Mouse (Mus musculus): ENCODE results near the gene Ppp4c.

Gene Ppp4c

DNA sequence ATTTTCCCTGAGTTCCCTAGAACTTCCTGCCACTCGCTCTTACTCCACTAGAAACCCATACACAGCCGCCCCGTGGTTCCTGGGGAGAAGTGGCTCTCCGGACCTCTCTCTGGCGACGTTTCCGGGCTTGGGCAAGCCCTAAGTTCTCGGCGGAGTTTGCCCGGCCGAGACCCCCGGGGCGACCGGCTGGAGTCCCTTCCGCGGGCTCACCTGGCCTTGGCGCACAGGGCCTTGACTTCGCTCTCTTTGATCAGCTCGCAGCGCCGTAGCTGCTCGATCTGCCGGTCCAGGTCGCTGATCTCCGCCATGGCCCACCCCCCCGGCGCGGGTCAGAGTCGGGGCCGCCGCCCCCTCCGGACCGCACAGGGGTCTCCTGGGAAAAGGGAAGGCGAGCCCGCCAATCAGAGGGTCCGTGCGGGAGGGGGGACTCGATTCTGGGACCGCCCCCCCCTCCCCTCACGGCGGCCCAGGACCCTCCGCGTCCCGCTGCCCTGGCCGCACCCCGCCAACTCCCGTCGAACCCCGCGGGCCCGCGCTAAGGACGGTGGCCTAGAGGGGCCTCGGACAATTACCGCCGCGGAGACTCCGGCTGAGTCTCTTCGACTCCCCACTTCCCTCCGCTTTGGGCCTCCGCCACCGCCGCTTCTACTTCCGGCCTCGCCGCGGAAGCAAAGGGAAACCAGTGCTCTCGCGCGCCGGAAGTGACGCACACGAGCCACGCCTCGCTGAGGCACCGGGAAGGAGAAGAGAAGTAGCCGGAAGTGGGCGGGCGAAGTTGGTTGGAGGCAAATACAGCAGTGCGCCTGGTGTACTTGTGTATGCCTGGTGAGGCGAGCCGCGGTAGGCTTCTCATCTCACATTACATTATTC is at the start of gene Ppp4c:
Ppp4c (minus strand) TSS at position 646 of the 870 bp plus-strand sequence.
- DNase-seq = peak; percentile 98 to 99

DNA sequence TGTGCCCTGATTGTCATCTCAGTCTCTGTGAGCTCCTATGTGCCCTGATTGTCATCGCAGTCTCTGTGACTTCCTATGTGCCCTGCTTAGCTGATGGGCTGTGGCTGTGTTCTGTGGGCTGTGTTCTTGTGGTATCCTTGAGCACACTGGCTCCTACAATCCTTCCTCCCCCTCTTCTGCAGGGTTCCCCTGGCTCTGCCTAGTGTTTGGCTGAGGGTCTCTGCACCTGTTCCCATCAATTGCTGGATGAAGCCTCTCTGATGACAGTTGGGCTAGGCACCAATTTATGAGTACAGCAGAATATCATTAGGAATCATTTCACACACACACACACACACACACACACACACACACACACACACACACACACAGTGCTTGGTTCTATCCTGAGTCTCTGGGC is 41.0 kb upstream of the Ppp4c start:
- DNase-seq = no peak

DNA sequence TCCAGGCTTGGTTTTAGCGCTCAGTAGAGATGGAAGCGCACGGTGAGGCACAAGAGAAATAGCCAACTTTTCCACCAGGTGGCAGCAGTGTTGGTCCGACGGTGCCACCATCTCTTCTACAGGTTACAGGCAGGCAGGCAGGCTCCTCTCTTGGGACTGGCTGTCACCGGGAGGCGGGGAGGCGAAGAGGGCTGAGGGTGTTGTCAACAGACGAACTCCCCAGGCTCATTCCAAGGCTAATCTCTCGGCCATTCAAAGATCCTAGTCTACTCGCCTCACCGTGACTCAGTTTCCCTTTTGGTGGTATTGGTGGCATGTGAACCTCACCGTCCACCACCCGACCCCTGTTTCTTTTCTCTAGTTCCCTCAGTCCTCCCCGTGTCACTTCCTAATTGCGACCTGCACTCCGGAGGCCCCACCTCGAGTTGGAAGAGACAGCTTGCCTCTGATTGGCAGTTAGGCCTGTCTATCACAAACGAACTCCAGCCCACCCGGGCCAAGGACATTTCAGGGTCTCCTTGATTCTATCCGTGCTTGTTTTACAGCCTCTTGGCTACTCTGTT is 39.8 kb upstream of the Ppp4c start:
- peak; percentile 87 to 92 for DNase-seq

DNA sequence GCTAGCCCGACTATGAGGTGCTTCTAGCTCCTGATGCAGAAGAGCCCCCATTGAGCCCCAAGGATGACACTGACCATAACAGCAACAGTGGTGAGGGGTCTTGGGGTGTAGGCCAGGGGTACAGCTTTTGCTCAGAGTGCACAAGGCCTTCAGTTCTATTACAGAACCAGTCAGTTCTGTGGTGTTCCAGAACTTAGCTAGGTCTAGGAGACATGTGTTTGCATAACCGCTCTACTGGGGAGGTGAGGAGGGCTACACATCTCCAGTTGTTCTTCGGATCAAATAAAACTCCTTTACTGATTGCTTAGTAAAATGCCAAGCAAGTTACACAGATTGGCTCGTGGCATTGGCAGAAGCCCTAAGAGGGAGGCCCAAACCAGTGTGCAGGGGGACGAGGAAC is 39.2 kb upstream of the Ppp4c start, which contains the start of gene 4930451I11Rik:
4930451I11Rik (minus strand) TSS at position 101 of the 400 bp plus-strand sequence.
- no peak for DNase-seq

DNA sequence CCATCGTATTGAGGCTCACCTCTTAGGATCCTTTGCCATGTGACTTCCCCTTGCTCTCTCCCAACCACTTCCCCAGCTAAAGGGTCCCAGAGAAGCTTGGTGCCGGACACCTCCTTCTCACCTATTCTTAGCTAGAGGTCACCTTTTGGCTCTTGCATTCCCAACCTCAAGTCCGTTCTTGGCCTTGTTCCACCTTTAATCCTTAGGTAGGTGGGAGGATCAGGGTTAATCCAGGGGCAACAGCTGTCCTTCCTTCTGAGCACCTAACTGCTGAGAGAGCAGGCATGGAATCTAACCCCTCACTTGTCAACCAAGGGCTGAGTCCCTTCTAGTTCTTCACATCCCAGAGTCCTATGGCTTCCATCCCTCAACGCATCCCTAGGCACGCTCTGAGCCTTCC is 33.7 kb upstream of the Ppp4c start:
- no peak for DNase-seq

DNA sequence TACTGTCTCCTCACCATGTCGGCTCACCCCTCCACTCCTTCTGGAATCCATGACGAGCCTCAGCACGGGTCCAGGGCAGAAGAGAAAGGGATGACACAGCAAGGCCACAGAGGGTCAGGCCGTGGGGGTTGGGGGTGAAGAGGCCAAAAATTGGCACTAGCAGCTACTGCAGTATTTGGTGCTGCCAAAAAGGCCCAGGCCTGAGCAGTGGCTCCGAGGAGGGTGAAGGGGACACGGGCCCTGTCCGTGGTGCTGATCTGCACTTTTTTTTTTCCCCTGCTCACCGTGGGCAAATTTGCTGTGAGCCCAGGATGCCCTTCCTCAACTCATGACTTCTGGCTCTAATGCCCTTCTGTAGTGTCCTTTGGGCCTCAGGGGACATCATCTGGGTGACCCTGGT is 33.1 kb upstream of the Ppp4c start:
- DNase-seq = peak in 1 of 2 experiments; percentile 57

DNA sequence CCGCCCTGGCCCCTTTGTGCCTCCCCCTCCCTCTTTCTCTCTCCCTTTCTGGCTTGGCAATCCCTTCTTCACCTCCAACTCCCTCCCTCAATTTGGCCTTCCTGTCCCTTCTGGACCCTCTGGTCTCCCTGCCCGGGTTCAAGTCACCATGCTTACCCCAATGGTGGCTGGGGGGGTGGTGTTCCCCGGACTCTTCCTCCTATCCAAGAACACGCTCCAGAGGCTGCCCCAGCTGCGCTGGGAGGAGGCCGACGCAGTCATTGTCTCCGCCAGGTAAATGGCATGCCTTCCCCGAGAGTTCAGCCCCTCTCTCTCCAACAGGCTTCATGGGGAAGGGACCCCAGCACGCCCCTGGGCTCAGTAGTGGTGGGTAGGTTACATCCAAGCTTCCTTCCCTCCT is 31.6 kb upstream of the Ppp4c start:
- DNase-seq = no peak

DNA sequence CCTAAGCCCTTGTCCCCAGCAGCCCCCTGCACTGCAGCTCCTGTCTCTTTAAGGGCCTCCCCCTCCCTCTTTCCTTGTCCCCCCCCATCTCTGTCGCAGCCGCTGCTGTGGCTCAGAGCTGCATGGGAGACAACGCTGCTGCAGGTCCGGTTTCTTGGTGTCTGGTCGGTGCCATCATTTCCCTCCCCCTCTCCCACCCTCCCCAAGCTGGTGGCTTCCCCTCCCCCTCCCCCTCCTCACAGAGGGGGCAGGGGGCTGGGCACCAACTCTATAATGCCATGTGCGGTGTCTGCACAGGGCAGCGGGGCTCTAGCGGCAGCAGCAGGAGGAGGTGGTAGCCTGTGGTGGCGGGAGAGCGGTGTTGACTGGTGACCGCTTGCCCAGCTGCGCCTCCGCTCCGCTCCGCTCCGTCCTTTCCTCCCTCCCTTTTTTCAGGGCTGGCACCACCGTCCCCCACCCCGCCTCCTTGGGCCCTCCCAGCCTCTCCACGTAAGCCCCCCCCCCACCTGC is 31.0 kb upstream of the Ppp4c start:
- no peak for DNase-seq

DNA sequence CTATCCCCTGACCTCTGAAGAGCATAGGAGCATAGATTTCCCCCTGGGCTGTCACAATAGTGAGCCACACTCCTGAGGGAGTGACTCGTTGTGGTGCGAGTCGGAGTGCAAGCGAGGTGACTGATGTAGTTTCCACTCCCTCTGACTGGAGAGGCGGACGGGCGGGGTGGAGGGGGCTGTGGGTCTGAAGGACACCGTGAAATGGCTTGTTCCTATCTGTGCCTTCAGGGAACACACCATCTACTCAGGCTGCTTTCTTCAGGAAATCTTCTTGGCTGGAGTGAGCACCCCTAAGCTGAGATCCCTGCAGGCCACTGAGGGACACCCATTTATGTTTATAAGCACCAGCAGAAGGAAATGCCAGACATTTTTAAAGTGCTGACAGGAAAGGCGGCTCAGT is 30.4 kb upstream of the Ppp4c start:
- peak; percentile 16 to 37 for DNase-seq

DNA sequence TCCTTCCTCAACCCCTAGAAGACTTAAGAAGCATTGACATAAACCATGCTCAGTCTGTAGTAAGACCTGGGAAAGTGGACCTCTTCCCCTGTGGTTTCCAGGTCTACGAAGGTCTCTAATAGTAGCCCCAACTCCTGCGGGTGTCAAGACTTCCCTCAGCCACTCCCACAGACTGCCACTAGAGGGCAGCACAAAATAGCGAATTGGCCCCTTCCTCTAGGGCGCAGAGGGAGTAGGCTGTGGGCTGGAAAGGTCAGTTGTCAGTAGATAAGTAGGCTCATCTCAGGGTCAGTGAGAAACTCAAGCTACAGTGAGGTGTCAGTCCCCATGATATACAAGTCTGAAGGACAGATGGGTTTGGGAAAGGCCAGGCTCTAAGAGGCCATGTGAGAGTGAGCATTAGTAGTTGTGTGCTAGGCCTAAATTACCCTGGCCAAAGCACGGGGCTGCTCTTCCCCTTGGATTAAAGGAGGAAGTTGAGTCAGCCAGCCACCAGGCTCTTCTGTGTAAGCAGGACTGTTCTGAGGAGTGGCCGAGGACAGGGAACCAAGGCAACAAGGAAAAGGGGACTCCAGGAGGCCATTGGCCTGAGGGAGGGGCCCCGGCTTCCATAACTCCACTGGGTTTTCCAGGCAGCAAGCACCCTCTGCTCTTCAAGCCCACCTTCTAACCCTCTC is 29.7 kb upstream of the Ppp4c start:
- DNase-seq = peak; percentile 79 to 91

DNA sequence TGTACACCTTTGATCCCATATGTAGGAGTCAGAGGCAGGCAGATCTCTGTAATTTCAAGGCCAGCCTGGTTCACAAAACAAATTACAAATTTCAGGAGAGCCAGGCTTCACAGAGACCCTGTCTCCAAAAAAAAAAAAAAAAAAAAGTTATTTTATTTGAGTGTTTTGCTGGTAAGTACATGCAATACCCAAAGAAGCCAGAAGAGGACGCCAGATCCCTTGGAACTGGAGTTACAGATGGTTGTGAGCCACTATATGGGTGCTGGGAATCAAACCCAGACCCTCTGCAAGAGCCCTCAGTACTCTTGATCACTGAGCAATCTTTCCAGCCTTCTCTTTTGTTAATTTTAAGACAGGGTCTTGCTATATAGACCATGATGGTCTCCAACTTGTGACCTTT is 26.5 kb upstream of the Ppp4c start:
- no peak for DNase-seq

DNA sequence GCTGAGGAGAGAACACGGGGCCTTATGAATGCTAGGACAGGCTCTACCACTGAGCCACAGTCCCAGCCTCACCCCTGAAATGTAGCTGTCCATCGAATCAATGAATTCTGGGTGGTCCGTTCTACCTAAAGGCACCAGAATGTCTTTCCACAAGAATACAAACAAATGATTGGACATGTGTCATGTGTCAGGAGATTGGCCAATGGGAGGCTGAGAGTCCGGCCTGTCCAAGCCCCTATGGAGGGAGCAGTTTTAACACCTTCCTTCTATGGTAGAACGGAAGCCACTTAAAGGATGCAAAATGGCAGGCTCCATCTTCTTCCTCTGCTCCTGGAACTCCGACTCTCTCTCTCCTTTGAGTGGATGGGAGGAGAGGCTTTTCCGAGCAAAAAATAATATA is 25.3 kb upstream of the Ppp4c start:
- DNase-seq = no peak

DNA sequence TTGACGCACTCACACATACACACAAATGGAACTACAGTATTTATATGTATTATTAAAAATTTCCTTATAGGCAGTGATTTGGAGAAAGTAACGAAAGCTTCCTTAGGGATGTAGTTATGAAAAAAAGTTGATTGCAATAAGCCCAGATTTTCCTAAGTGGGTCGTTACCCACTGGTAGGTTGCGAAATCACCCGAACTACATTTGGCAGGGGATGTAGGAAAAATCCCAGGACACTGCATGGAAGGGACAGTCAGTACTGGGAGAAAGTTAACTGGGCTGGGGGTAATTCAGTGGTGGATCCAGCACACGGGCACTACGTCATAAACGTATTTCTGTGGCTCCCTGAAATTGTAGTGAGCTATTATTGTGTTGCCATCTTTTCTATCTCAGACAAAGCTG is 24.2 kb upstream of the Ppp4c start:
- DNase-seq = no peak

DNA sequence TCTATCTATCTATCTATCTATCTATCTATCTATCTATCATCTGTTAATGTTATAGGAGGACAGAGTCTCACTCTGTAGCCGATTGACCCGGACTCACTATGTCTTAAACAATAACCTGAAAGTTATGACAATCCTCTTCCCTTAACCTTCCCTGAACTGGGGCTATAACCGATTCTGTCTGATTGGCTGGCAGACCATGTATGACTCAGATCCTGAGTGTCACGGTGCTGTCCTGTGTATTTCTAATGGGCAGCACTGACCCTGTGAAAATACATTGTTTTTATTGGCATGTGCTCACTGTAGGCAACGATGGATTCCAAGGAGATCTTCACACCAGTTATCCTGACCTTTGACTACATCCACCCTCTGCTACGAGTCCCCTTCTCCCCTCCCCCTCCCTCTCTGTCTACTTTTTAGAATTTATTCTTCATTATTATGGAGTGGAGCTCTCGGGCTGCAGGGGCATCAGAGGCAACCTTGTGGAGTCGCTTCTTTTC is 23.5 kb upstream of the Ppp4c start:
- no peak for DNase-seq

DNA sequence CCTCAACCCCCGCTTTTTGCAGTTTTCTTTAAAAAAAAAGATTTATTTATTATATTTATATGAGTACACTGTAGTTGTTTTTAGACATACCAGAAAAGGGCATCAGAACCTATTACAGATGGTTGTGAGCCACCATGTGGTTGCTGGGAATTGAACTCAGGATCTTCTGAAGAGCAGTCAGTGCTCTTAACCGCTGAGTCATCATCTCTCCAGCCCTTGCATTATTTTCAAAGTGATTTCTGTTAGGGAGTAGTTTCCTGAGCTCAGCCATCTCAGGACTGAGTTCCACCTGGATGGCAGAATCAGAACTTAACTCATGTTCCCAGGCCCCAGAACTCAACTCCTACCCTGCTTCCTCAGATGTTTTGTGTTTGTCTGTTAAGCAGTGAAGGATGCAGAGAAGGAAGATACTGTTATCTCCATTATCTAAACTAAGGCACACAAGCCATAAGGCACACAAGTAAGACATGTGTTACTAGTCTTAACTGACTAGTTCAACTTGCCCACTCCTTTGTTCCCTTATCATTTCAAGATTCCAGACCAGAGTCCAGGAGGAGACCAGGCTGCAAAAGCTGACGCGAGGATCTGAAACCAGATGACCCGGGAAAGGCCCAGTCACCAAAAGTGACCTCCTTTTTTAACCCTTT is 17.6 kb upstream of the Ppp4c start:
- DNase-seq = no peak

DNA sequence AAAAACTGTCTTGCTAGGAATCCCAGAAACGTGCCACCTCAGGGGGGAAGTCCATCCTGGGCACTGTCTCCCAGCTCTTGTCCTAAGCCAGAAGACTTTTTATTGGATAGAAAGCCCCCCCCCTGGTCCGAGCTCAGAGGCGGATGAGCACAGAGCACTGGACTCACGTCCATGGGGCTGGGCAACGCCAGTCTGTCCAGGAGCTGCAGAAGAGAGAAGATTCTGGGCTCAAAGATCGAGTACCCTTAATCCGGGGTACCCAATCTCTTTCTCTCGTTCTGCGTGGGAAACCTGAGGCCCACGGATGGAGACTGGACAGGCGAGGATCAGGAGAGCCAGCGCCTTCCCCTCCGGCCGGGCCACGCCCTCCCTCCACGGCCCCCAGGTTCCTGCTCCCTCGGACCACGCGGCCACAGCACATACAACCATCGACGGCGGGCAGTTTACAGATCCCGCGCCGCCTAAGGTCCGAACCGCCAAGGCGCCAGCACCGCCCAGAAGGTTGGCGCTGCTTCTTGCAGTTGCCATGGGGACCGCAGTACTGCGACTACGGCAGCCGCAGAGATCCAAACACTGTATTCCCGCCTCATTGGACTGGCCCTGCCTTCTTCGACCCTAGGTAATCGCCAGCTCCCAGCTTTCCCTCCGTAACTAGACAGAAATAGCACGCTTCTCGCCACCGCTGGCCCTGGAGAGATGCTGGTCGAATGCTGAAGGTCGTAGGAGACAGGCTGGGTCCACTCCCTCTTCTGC is 16.6 kb upstream of the Ppp4c start:
- peak; percentile 94 for DNase-seq

DNA sequence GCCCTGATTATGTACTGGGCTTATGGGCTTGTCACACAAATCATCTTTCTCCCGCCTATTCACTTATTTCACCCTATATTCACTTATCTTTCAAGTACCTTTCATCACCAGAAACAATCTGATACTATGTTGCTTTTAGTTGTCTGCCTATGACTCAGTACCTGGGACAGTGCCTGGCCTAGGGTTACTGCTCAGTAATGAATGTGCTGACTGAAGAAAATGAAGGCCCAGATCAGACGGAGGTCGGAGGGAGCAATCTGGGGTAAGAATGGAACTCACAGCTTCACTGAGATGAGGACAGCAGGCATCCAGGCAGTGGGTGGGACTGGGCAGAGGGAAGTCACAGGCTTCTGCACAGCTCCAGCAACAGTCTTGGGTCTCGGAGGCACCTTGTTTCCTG is 15.1 kb upstream of the Ppp4c start:
- DNase-seq = no peak

DNA sequence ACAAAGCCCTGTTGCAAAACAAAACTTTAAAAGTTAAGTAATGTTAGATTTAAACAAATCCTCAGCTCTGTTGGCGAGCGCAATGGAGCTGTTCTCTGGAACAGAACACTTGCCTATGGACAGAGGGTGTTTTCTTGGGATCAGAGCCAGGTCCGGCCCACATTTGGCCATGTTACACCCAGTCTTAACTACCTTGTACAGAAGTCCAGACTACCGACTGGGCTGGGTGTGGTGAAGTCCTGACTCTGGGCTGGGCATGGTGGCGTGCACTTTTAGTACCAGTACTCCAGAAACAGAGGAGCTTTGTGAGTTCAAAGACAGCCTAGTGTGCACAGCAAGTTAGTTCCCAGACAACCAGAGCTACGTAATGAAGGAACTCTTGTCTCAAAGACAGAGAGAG is 14.7 kb upstream of the Ppp4c start:
- peak; percentile 68 to 72 for DNase-seq

DNA sequence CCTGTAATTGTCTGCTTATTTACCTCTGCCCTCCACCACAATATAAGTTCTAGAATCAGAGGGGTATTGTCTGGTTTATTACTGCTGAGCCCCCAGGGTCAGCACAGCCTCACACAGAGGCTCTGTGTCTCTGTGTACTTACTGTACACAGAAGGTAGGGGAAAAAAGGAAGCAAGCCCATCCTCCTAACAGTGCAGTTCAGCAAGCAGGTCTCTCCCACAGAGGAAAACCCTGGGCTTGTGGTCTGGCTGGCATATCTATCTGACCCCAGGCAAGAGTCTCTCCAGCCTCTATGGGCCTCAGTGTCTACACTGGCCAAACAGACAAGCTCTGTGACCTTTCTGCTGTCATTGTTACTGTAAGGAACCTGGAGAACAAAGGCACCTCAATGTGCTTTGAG is 11.5 kb upstream of the Ppp4c start:
- DNase-seq = no peak

DNA sequence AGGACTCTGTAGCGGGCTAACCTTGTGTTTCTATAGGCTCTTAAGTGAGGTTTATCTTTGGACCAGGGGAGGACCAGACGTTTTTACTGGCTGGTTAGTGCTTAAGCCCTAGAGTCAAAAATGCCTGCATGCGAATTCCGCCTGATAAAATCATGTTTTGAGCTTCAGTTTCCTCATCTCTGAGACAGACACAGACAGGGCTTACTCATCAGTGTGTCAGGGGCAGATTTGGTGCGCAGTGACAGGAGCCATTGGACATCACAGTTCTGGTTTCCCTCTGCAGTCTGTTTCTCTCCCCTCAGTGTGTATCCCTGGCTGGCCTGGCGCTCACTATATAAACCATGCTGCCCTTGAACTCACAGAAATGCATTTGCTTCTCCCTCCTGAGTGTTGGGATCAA is 10.9 kb upstream of the Ppp4c start:
- DNase-seq = no peak

DNA sequence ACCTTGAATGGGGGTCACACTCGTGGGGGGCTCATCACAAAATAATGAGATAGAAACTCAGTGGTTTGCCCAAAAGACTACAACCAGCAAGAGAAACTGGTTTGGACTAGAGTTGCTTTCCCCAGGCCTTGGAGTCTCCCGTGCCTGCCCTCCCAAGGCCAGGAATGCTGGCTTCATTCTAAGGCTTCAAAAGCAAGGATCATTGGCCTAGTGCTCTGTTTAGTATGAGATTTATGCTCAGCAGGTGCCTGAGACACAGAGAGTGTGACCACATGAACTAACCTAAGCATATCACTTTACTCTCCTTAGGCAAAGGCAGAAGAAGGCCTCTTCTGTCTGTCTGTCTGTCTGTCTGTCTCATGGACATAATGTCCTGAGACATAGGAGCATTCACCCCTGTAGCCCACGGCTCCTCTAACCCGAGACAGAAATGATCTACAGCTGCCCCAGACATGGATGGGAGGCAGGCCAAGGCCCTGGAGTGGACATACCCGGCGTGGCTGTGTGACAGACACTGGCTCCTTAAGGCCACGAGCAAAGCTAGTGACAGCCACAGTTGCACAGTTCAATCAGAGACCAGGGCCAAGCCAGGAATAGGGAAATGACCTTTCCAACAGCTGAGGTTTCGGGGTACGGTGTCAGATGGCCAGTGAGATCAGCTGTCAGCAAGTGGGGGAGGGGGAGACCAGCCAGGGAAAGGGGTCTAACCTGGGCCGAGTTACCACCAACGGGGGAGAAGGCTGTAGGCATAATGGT is 10.0 kb upstream of the Ppp4c start:
- DNase-seq = no peak

DNA sequence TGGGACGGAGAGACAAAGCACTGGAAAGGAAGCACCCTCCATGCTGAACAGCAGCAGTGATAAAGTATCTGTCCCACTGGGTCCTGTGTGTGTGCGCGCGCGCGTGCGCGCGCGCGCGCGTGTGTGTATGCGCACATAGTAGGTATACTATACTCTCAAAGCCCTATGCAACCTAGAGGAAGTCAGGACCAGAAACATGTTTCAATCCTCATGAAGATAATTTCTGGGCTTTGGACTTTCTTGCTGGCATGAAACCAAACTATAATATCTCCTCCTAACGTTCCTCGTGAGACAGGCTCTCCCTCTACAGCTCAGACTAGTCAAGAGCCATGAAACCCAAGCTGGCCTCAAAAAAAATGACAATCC is 8.7 kb upstream of the Ppp4c start:
- no peak for DNase-seq

Measured in kidney, postnatal 36 days (tissue).